Mouse (Mus musculus) mouse trophoblast stem cell (cell line): ENCODE results near the gene Serpinb1c.
"Not testable (repeated sequence)": the region's sequence is repeated elsewhere in the genome, so short reads cannot be mapped to it uniquely, and the experiment has no call there.

ENCODE experiments used
- in situ Hi-C, 2 experiments: fragments of 300-500 bp; cut with MseI, MboI; formaldehyde crosslinking; loops; 2 replicates in 1 of 2; 3 replicates in 1 of 2; pipeline ENCODE4 v1.15.1; 2025

Gene Serpinb1c

GRCm38 (mm10) chr13:32866484-32866883 is 31.5 kb downstream of the Serpinb1c start:
- in situ Hi-C loops: no loop called here

- in situ Hi-C loops: no loop called here
Observed at GRCm38 (mm10) chr13:32865591-32865990, 32.4 kb downstream of the Serpinb1c start.

- in situ Hi-C loops: not testable (repeated sequence)
Observed at GRCm38 (mm10) chr13:32864529-32864928, 33.5 kb downstream of the Serpinb1c start.

GRCm38 (mm10) chr13:32863456-32863855 is 34.6 kb downstream of the Serpinb1c start:
- in situ Hi-C loops: no loop called here

- in situ Hi-C loops: no loop called here
Observed at GRCm38 (mm10) chr13:32860821-32861220, 37.2 kb downstream of the Serpinb1c start.

GRCm38 (mm10) chr13:32853073-32853472 is 44.9 kb downstream of the Serpinb1c start:
- in situ Hi-C loops: no loop called here

- in situ Hi-C loops: no loop called here
Observed at GRCm38 (mm10) chr13:32852539-32852938, 45.5 kb downstream of the Serpinb1c start.

GRCm38 (mm10) chr13:32851967-32852366 is 46.0 kb downstream of the Serpinb1c start:
- in situ Hi-C loops: no loop called here

- in situ Hi-C loops: no loop called here
Observed at GRCm38 (mm10) chr13:32850668-32851404, 47.2 kb downstream of the Serpinb1c start, which contains the start of gene Serpinb1a. Gene Serpinb1a (minus strand): TSS chr13:32851185.

- in situ Hi-C loops: no loop called here
Observed at GRCm38 (mm10) chr13:32850156-32850555, 47.9 kb downstream of the Serpinb1c start.

- in situ Hi-C loops: no loop called here
Observed at GRCm38 (mm10) chr13:32849531-32850123, 48.4 kb downstream of the Serpinb1c start.

- in situ Hi-C loops: no loop called here
Observed at GRCm38 (mm10) chr13:32849092-32849491, 48.9 kb downstream of the Serpinb1c start.

- in situ Hi-C loops: no loop called here
Observed at GRCm38 (mm10) chr13:32846221-32846620, 51.8 kb downstream of the Serpinb1c start.

GRCm38 (mm10) chr13:32841349-32841748 is 56.7 kb downstream of the Serpinb1c start:
- in situ Hi-C loops: no loop called here

- in situ Hi-C loops: no loop called here
Observed at GRCm38 (mm10) chr13:32839314-32839713, 58.7 kb downstream of the Serpinb1c start.

GRCm38 (mm10) chr13:32834513-32834912 is 63.5 kb downstream of the Serpinb1c start:
- in situ Hi-C loops: no loop called here

- in situ Hi-C loops: no loop called here
Observed at GRCm38 (mm10) chr13:32833237-32833636, 64.8 kb downstream of the Serpinb1c start.

GRCm38 (mm10) chr13:32832776-32833175 is 65.2 kb downstream of the Serpinb1c start:
- in situ Hi-C loops: no loop called here

GRCm38 (mm10) chr13:32831505-32832273 is 66.3 kb downstream of the Serpinb1c start:
- in situ Hi-C loops: no loop called here
